Mouse (Mus musculus) cerebellum, adult 2 months (tissue): Measurements from ENCODE around the gene Ubac2. TPM values are rescaled to one million over a fixed set of nuclear protein-coding genes. Genes with fewer than 3 reads are reported as not detected.

ENCODE experiments used
- DNase-seq, 2 experiments: peaks; one replicate each; pipeline ENCODE4 v3.0.0; 2021
- H3K27ac ChIP-seq: fragments of 200-500 bp; 2 replicates; pipeline ENCODE4 v1.5.1; 2012; ENCODE audit warnings: low read length, control low read depth, inconsistent platforms; ENCODE audit not compliant: insufficient read depth
- H3K27me3 ChIP-seq: fragments of 200-500 bp; 2 replicates; pipeline ENCODE4 v1.6.1; 2012; ENCODE audit warnings: inconsistent platforms, mild to moderate bottlenecking, low read length, moderate library complexity; ENCODE audit not compliant: control insufficient read depth, insufficient read depth
- H3K4me1 ChIP-seq: fragments of 200-500 bp; 2 replicates; pipeline ENCODE4 v1.6.1; 2011; ENCODE audit warnings: low read length; ENCODE audit not compliant: control insufficient read depth, insufficient read depth
- H3K4me3 ChIP-seq: fragments of 200-500 bp; replicated peaks from 2 replicates; pipeline ENCODE3; 2011; ENCODE audit warnings: mild to moderate bottlenecking, low read depth, low read length, control low read depth; ENCODE audit not compliant: insufficient read depth
- CTCF ChIP-seq: fragments of 200-500 bp; IDR thresholded peaks from 2 replicates; pipeline ENCODE4 v1.5.1; 2011; ENCODE audit warnings: low read depth, mild to moderate bottlenecking, control low read depth, low read length, moderate library complexity, borderline replicate concordance; ENCODE audit not compliant: insufficient read depth
- POLR2A ChIP-seq: fragments of 200-500 bp; IDR thresholded peaks from 2 replicates; pipeline ENCODE4 v1.6.1; 2011; ENCODE audit warnings: low read length, control low read depth, borderline replicate concordance; ENCODE audit not compliant: insufficient read depth
- WGBS: fragments of 180-500 bp; shearing (Covaris S2); methylation state at CpG from one replicate; pipeline ENCODE4 v1.1.7; 2018; 5-methylcytosine and 5-hydroxymethylcytosine counted together
- polyA plus RNA-seq: library from polyadenylated mRNA; depleted of rRNA; stranded (reverse); fragments of >200 nt; gene quantifications from 2 replicates; pipeline ENCODE4 v1.2.3, GENCODE M21; 2012

Gene Ubac2
- polyA plus RNA-seq, 1 experiment, result 44.4 TPM

- Histone ChIP-seq H3K27ac (no peak overlapping the region), H3K27me3 (no peaks in the 10 kb centered on the region), H3K4me1 (no peaks in the 10 kb centered on the region), H3K4me3 (no peak overlapping the region)
- no peak for TF ChIP-seq POLR2A
- TF ChIP-seq CTCF, result no peak
- WGBS, result 76% methylated on average over 5 of the region's 5 CpGs
- DNase-seq, result no peak
These were observed 133.8 kb downstream of the Ubac2 start for GRCm38 (mm10) chr14:122012193-122012592.

- Histone ChIP-seq H3K4me3 (no peak overlapping the region), H3K27me3 (no peaks in the 10 kb centered on the region)
- no peak for DNase-seq
These were observed 134.4 kb downstream of the Ubac2 start for GRCm38 (mm10) chr14:122012814-122013213.

GRCm38 (mm10) chr14:122013417-122013951 lies 135.1 kb downstream of the Ubac2 start:
- no peak for DNase-seq
- Histone ChIP-seq H3K4me3 (no peak overlapping the region), H3K27ac (no peak overlapping the region), H3K27me3 (no peaks in the 10 kb centered on the region), H3K4me1 (no peaks in the 10 kb centered on the region)
- WGBS, result 89% methylated on average over 14 of the region's 14 CpGs
- TF ChIP-seq POLR2A (no peak), CTCF (no peak)

More at GRCm38 (mm10) chr14:122012814-122013213, 134.4 kb downstream of the Ubac2 start:
- 78% methylated on average over 13 of the region's 13 CpGs for WGBS
- TF ChIP-seq CTCF (no peak), POLR2A (no peak)
- H3K4me1 ChIP-seq, result no peaks in the 10 kb centered on the region
- H3K27ac ChIP-seq, result no peak overlapping the region

- Histone ChIP-seq H3K4me1 (no peaks in the 10 kb centered on the region), H3K27ac (no peak overlapping the region), H3K4me3 (no peak overlapping the region), H3K27me3 (no peaks in the 10 kb centered on the region)
- no peak for DNase-seq
- WGBS, result 79% methylated on average over 2 of the region's 2 CpGs
- no peak for TF ChIP-seq CTCF
- TF ChIP-seq POLR2A, result no peak
These were observed 139.5 kb downstream of the Ubac2 start for GRCm38 (mm10) chr14:122017958-122018357.

GRCm38 (mm10) chr14:122019389-122019788 lies 141.0 kb downstream of the Ubac2 start:
- 98% methylated on average over 2 of the region's 2 CpGs for WGBS
- no peaks in the 10 kb centered on the region for H3K27me3 ChIP-seq
- H3K4me3 ChIP-seq, result no peak overlapping the region
- H3K4me1 ChIP-seq, result no peaks in the 10 kb centered on the region
- no peak overlapping the region for H3K27ac ChIP-seq
- no peak for DNase-seq
- no peak for TF ChIP-seq POLR2A
- no peak for TF ChIP-seq CTCF

- H3K4me1 ChIP-seq, result no peaks in the 10 kb centered on the region
- H3K4me3 ChIP-seq, result no peak overlapping the region
- H3K27ac ChIP-seq, result no peak overlapping the region
- WGBS, result 94% methylated on average over 6 of the region's 6 CpGs
- no peaks in the 10 kb centered on the region for H3K27me3 ChIP-seq
- no peak for DNase-seq
- TF ChIP-seq POLR2A (no peak), CTCF (no peak)
These were observed 142.1 kb downstream of the Ubac2 start for GRCm38 (mm10) chr14:122020567-122020966.

GRCm38 (mm10) chr14:122023054-122023453 lies 144.6 kb downstream of the Ubac2 start:
- no peak for DNase-seq
- TF ChIP-seq POLR2A (no peak), CTCF (no peak)
- 71% methylated on average over 1 of the region's 1 CpGs for WGBS
- Histone ChIP-seq H3K27me3 (no peaks in the 10 kb centered on the region), H3K4me1 (no peaks in the 10 kb centered on the region), H3K27ac (no peak overlapping the region), H3K4me3 (no peak overlapping the region)

- no peaks in the 10 kb centered on the region for H3K27me3 ChIP-seq
- DNase-seq, result no peak
- no peak overlapping the region for H3K27ac ChIP-seq
- TF ChIP-seq CTCF (no peak), POLR2A (no peak)
- H3K4me1 ChIP-seq, result no peaks in the 10 kb centered on the region
- no peak overlapping the region for H3K4me3 ChIP-seq
These were observed 145.5 kb downstream of the Ubac2 start for GRCm38 (mm10) chr14:122023928-122024327.
